Mouse (Mus musculus) liver, embryonic 13.5 days (tissue): ENCODE measurements around the gene Wdr46. TPM values are rescaled to one million over a fixed set of nuclear protein-coding genes. Genes with fewer than 3 reads are reported as not detected.

Experiments used
- ATAC-seq: fragments of 200-750 bp; cut with Nextera tagmentation; 2 replicates; pipeline ENCODE4 v1.8.0; 2017; ENCODE audit warnings: low read depth, mild to moderate bottlenecking, moderate number of reproducible peaks, moderate library complexity
- DNase-seq: peaks from one replicate; pipeline ENCODE4 v3.0.0; 2022
- H3K27ac ChIP-seq: fragments of 300-500 bp; sonication (generic); 2 replicates; pipeline ENCODE4 v1.5.1; 2015; ENCODE audit warnings: moderate library complexity, mild to moderate bottlenecking, inconsistent platforms
- H3K27me3 ChIP-seq: fragments of 300-500 bp; sonication (generic); 2 replicates; pipeline ENCODE4 v1.6.1; 2015; ENCODE audit warnings: mild to moderate bottlenecking, inconsistent platforms
- H3K36me3 ChIP-seq: fragments of 300-500 bp; sonication (generic); 2 replicates; pipeline ENCODE4 v1.6.1; 2015; ENCODE audit warnings: mild to moderate bottlenecking, inconsistent platforms
- H3K4me1 ChIP-seq: fragments of 300-500 bp; sonication (generic); replicated peaks from 2 replicates; pipeline ENCODE4 v1.6.1; 2015; ENCODE audit warnings: inconsistent platforms
- H3K4me2 ChIP-seq: fragments of 300-500 bp; sonication (generic); 2 replicates; pipeline ENCODE4 v1.6.1; 2015; ENCODE audit warnings: inconsistent platforms, mild to moderate bottlenecking, moderate library complexity
- H3K4me3 ChIP-seq: fragments of 300-500 bp; sonication (generic); replicated peaks from 2 replicates; pipeline ENCODE4 v1.5.1; 2015; ENCODE audit warnings: mild to moderate bottlenecking, inconsistent platforms
- H3K9ac ChIP-seq: fragments of 300-500 bp; sonication (generic); 2 replicates; pipeline ENCODE4 v1.6.1; 2015; ENCODE audit warnings: mild to moderate bottlenecking, inconsistent platforms
- H3K9me3 ChIP-seq: fragments of 300-500 bp; sonication (generic); replicated peaks from 2 replicates; pipeline ENCODE4 v1.6.1; 2016; ENCODE audit warnings: inconsistent platforms
- WGBS: fragments of 180-500 bp; shearing (Covaris S2); methylation state at CpG from one replicate; pipeline ENCODE4 v1.1.7; 2015; ENCODE audit not compliant: insufficient replicate concordance; 5-methylcytosine and 5-hydroxymethylcytosine counted together
- polyA plus RNA-seq: library from polyadenylated mRNA; unstranded; fragments of >200 nt; fragmentation: Nextera tagmentation; extraction: Ambion mirVana; gene quantifications from 2 replicates; pipeline ENCODE4 v1.2.1, GENCODE M21; 2015

Gene Wdr46
- polyA plus RNA-seq, 1 experiment from 2014 or later, result 30.1 TPM

GRCm38 (mm10) chr17:33930280-33931158 lies 9.9 kb upstream of the Wdr46 start:
- H3K27me3 ChIP-seq, result no peaks in the 10 kb centered on the region
- peaks cover 59% of the 10 kb centered on the region for H3K4me1 ChIP-seq
- H3K27ac ChIP-seq, result peak overlapping the region; percentile 96
- ATAC-seq, result peak; percentile 17; the same call in 1 of the 2 replicates
- 1% methylated on average over 45 of the region's 45 CpGs for WGBS
- peak; percentile 51 for DNase-seq
- H3K4me2 ChIP-seq, result peak overlapping the region; percentile 100
- no peaks in the 10 kb centered on the region for H3K9me3 ChIP-seq
- H3K9ac ChIP-seq, result peak overlapping the region; percentile 92
- H3K36me3 ChIP-seq, result peaks cover 51% of the 10 kb centered on the region
- H3K4me3 ChIP-seq, result peak overlapping the region; percentile 88

DNA sequence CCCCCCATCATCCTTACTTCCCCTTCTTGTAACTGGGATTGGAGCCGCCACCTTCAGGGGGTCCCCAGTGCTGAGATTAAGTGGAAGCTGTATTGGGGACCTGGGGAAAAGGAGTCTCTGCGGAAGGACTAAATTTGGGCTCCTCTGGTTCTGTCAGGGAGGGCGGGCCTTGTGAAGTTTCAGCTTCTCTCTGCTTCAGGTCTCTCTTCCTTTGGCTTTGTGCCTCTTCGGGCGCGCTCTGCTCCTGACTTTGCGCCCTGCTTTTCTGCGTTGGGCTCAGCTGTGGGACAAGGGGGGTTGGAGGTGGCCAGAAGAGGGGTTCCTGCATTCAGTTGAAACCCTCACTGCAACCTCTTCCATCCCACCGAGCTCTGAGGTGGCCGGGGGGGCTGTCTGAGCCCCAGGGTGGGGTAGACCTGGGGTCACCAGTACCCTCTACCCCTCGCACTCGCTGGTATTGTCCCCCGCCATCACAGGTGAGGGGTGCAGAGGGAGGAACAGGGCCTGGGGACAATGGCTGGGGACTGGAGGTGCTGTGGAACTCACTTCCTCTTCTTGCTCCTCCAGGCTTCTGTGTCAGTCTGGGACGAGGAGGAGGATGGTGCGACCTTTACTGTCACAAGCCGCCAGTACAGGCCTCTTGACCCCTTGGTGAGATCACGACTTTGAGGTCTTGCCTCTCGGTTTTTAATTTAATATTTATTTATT lies 9.1 kb upstream of the Wdr46 start:
- WGBS, result 50% methylated on average over 18 of the region's 18 CpGs
- DNase-seq, result no peak
- peak overlapping the region; percentile 29 for H3K27ac ChIP-seq

GRCm38 (mm10) chr17:33931947-33932346 lies 8.5 kb upstream of the Wdr46 start:
- Histone ChIP-seq H3K9me3 (no peaks in the 10 kb centered on the region), H3K36me3 (peaks cover 46% of the 10 kb centered on the region), H3K9ac (no peak overlapping the region), H3K4me2 (no peak overlapping the region), H3K27me3 (no peaks in the 10 kb centered on the region), H3K27ac (no peak overlapping the region), H3K4me3 (no peak overlapping the region), H3K4me1 (peaks cover 55% of the 10 kb centered on the region)
- no peak for ATAC-seq
- DNase-seq, result no peak
- WGBS, result 93% methylated on average over 11 of the region's 11 CpGs

More for the DNA sequence above, 9.1 kb upstream of the Wdr46 start:
- no peaks in the 10 kb centered on the region for H3K27me3 ChIP-seq
- peak overlapping the region; percentile 88 for H3K4me3 ChIP-seq
- peaks cover 55% of the 10 kb centered on the region for H3K4me1 ChIP-seq
- H3K36me3 ChIP-seq, result peaks cover 47% of the 10 kb centered on the region
- no peak for ATAC-seq
- H3K9me3 ChIP-seq, result no peaks in the 10 kb centered on the region
- peak overlapping the region; percentile 100 for H3K4me2 ChIP-seq
- peak overlapping the region; percentile 92 for H3K9ac ChIP-seq

DNA sequence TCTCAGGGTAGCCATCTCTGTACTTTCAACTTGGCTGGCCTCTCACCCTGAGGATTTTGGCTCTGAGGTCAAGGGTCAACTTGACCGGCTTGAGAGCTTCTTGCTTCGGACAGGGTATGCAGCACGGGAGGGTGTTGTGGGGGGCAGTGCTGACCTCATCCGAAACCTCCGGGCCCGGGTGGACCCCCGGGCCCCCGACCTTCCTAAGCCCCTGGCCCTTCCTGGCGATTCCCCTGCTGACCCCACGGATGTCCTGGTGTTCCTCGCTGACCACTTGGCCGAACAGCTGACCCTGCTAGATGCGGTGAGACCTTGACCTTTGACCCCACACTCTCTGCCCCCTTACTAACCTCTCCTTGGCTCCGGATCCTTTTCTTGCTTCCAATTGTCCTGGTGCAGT lies 8.0 kb upstream of the Wdr46 start:
- DNase-seq (no peak), ATAC-seq (no peak)
- 87% methylated on average over 14 of the region's 14 CpGs for WGBS
- Histone ChIP-seq H3K4me3 (no peak overlapping the region), H3K4me2 (no peak overlapping the region), H3K9me3 (no peaks in the 10 kb centered on the region), H3K36me3 (peaks cover 51% of the 10 kb centered on the region), H3K27me3 (no peaks in the 10 kb centered on the region), H3K27ac (no peak overlapping the region), H3K9ac (no peak overlapping the region), H3K4me1 (peaks cover 55% of the 10 kb centered on the region)

- Histone ChIP-seq H3K9me3 (no peaks in the 10 kb centered on the region), H3K4me2 (no peak overlapping the region), H3K4me3 (no peak overlapping the region), H3K36me3 (peaks cover 49% of the 10 kb centered on the region), H3K27ac (no peak overlapping the region), H3K27me3 (no peaks in the 10 kb centered on the region), H3K4me1 (peaks cover 50% of the 10 kb centered on the region), H3K9ac (no peak overlapping the region)
- no peak for ATAC-seq
- WGBS, result 87% methylated on average over 15 of the region's 15 CpGs
- no peak for DNase-seq
Measured at GRCm38 (mm10) chr17:33932970-33933369, 7.5 kb upstream of the Wdr46 start.

GRCm38 (mm10) chr17:33935422-33936055 lies 4.9 kb upstream of the Wdr46 start:
- no peak for DNase-seq

DNA sequence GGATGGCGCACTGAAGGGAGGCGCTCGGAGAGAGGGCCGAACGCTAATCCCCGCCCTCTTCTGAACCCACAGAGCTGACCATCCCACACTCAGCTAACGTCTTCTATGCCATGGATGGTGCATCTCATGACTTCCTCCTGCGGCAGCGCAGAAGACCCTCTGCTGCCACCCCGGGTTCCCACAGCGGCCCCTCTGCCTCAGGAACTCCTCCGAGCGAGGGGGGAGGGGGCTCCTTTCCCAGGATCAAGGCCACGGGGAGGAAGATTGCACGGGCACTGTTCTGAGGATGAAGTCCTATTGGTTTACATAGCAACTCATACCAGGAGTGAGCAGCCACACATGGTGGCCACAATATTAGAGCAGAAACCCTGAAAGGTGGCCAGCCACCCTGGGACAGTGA lies 3.5 kb upstream of the Wdr46 start:
- DNase-seq, result no peak
- no peak overlapping the region for H3K4me3 ChIP-seq
- 85% methylated on average over 15 of the region's 15 CpGs for WGBS
- no peak overlapping the region for H3K9ac ChIP-seq
- peaks cover 61% of the 10 kb centered on the region for H3K36me3 ChIP-seq
- H3K27ac ChIP-seq, result no peak overlapping the region
- no peaks in the 10 kb centered on the region for H3K27me3 ChIP-seq
- H3K4me2 ChIP-seq, result no peak overlapping the region
- H3K4me1 ChIP-seq, result peaks cover 46% of the 10 kb centered on the region
- no peaks in the 10 kb centered on the region for H3K9me3 ChIP-seq
- no peak for ATAC-seq

More at GRCm38 (mm10) chr17:33935422-33936055, 4.9 kb upstream of the Wdr46 start:
- Histone ChIP-seq H3K36me3 (peaks cover 60% of the 10 kb centered on the region), H3K4me2 (no peak overlapping the region), H3K9me3 (no peaks in the 10 kb centered on the region), H3K9ac (no peak overlapping the region), H3K4me1 (peaks cover 49% of the 10 kb centered on the region), H3K27me3 (no peaks in the 10 kb centered on the region), H3K27ac (no peak overlapping the region), H3K4me3 (no peak overlapping the region)
- no peak for ATAC-seq
- WGBS, result 82% methylated on average over 21 of the region's 21 CpGs

- WGBS, result 67% methylated on average over 11 of the region's 11 CpGs
- Histone ChIP-seq H3K27me3 (no peaks in the 10 kb centered on the region), H3K4me3 (peak overlapping the region; percentile 79), H3K4me2 (peak overlapping the region; percentile 84), H3K36me3 (peaks cover 61% of the 10 kb centered on the region), H3K9me3 (no peaks in the 10 kb centered on the region), H3K9ac (peak overlapping the region; percentile 86), H3K27ac (peak overlapping the region; percentile 70; the same call in 1 of the 2 replicates), H3K4me1 (peaks cover 38% of the 10 kb centered on the region)
- DNase-seq (no peak), ATAC-seq (no peak)
Measured at GRCm38 (mm10) chr17:33938783-33939182, 1.7 kb upstream of the Wdr46 start.

DNA sequence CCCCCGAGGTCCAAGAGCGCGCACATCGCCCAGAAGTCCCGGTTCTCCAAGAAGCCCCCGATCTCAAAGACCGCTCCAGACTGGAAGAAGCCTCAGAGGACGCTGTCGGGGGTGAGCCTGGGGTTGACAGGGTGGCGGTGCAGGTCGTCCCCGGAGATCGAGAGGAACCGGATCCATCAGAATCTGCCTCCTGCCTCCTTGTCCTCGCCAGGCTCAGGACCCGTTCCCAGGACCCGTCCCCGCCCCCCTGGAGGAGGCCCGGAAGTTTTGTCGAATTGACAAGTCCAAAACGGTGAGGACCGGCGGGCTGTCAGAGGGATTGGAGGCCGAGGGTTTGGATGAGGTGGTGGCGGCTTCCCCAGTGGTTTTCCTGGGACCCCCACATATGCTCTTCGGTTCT lies 521 bp downstream of the Wdr46 start:
- H3K27me3 ChIP-seq, result no peaks in the 10 kb centered on the region
- H3K36me3 ChIP-seq, result peaks cover 67% of the 10 kb centered on the region
- no peaks in the 10 kb centered on the region for H3K9me3 ChIP-seq
- peak overlapping the region; percentile 86 for H3K9ac ChIP-seq
- peaks cover 31% of the 10 kb centered on the region for H3K4me1 ChIP-seq
- DNase-seq, result no peak
- H3K4me2 ChIP-seq, result peak overlapping the region; percentile 84
- H3K4me3 ChIP-seq, result peak overlapping the region; percentile 79
- under 1% methylated on average over 26 of the region's 26 CpGs for WGBS
- ATAC-seq, result peak; percentile 14; the same call in 1 of the 2 replicates
- peak overlapping the region; percentile 16; the same call in 1 of the 2 replicates for H3K27ac ChIP-seq

GRCm38 (mm10) chr17:33941381-33941780 lies 921 bp downstream of the Wdr46 start:
- Histone ChIP-seq H3K27me3 (no peaks in the 10 kb centered on the region), H3K4me1 (peaks cover 31% of the 10 kb centered on the region), H3K36me3 (peaks cover 70% of the 10 kb centered on the region), H3K9ac (peak overlapping the region; percentile 86), H3K4me3 (peak overlapping the region; percentile 79), H3K9me3 (no peaks in the 10 kb centered on the region), H3K4me2 (peak overlapping the region; percentile 84), H3K27ac (0 out of 2 replicates have a peak overlapping the region, but pooled peaks have one; percentile 16)
- DNase-seq (no peak), ATAC-seq (no peak)
- WGBS, result 38% methylated on average over 19 of the region's 19 CpGs

- H3K36me3 ChIP-seq, result peaks cover 67% of the 10 kb centered on the region
- H3K27me3 ChIP-seq, result no peaks in the 10 kb centered on the region
- WGBS, result 87% methylated on average over 15 of the region's 15 CpGs
- no peaks in the 10 kb centered on the region for H3K9me3 ChIP-seq
- H3K4me1 ChIP-seq, result peaks cover 38% of the 10 kb centered on the region
- ATAC-seq, result no peak
- no peak overlapping the region for H3K9ac ChIP-seq
- no peak for DNase-seq
- H3K4me2 ChIP-seq, result no peak overlapping the region
- H3K27ac ChIP-seq, result no peak overlapping the region
- no peak overlapping the region for H3K4me3 ChIP-seq
Measured at GRCm38 (mm10) chr17:33943454-33943853, 3.0 kb downstream of the Wdr46 start.
